Mouse (Mus musculus) embryonic fibroblast, embryonic 13.5 days (primary cell): ENCODE measurements around the gene Mycbpap.

Experiments used
- CTCF ChIP-seq: IDR thresholded peaks from 2 replicates; pipeline ENCODE4 v1.5.1; 2011; ENCODE audit warnings: mild to moderate bottlenecking, control low read depth, low read length, moderate library complexity, borderline replicate concordance; ENCODE audit not compliant: insufficient read depth
- POLR2A ChIP-seq: IDR thresholded peaks from 2 replicates; pipeline ENCODE4 v1.6.1; 2011; ENCODE audit warnings: low read depth, mild to moderate bottlenecking, control low read depth, low read length, moderate library complexity

DNA sequence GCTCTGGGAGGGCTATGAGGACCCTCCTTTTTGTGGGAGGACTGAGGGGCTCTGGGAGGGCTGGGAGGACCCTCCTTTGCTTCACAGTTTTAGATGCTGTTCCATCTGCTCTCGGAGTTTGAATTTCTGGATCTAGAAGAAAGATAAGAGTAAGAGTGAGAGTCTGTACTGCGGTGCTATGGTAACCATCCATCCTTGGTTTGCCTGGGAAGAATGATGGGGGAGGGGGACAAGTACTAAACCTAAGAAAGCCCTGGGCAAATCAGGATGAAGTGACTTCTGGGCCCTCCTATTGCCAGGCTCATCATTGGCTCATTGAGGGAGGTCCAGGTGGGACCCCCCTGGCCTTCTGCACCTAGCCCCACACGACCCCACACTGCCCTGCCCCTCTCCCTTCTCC lies 36.7 kb upstream of the Mycbpap start:
- TF ChIP-seq POLR2A (no peak), CTCF (no peak)
